Mouse (Mus musculus): Measurements from ENCODE around the gene Snrpa. TPM values are rescaled to one million over a fixed set of nuclear protein-coding genes. Genes with fewer than 3 reads are reported as not detected.
"Not testable (repeated sequence)": the region's sequence is repeated elsewhere in the genome, so short reads cannot be mapped to it uniquely, and the experiment has no call there.

The Snrpa gene
- polyA plus RNA-seq (2012; fragmentation: generic; extraction: Trizol), result 210 TPM
- long read RNA-seq, experiment 1, transcript Snrpa-202 (7 exons, 1,336 nt), result minor isoform, 33 of 138 reads
- long read RNA-seq, experiment 1, transcript Snrpa-201 (7 exons, 1,365 nt), result major isoform, 70 of 138 reads
- long read RNA-seq, experiment 1, transcript Snrpa-206 (6 exons, 1,288 nt), result minor isoform, 24 of 138 reads
- long read RNA-seq, experiment 1, partial matches to known transcripts, result 7 of 138 reads
- long read RNA-seq, experiment 1, other reads (novel, unspliced or antisense), result 3 of 138 reads
- long read RNA-seq, experiment 2, transcript Snrpa-206 (6 exons, 1,288 nt), result minor isoform, 22 of 208 reads
- long read RNA-seq, experiment 2, transcript Snrpa-202 (7 exons, 1,336 nt), result minor isoform, 64 of 208 reads
- long read RNA-seq, experiment 2, transcript Snrpa-201 (7 exons, 1,365 nt), result major isoform, 114 of 208 reads
- long read RNA-seq, experiment 2, partial matches to known transcripts, result 1 of 208 reads
- long read RNA-seq, experiment 2, other reads (novel, unspliced or antisense), result 6 of 208 reads

GRCm38 (mm10) chr7:27195681-27196611 is at the start of gene Snrpa, which contains the start of gene BC024978:
Snrpa (minus strand) TSS chr7:27196271.
BC024978 (plus strand) TSS chr7:27195781.
- peak within 1 kb of the TSS; percentile 88 for H3ac ChIP-seq (ENCODE audit: control insufficient read depth, insufficient read length, low read depth)
- H3K36me3 ChIP-seq (ENCODE audit: control insufficient read depth, insufficient read depth), result peaks cover 35% of the 10 kb centered on the region
- TF ChIP-seq CEBPB (IDR thresholded peaks at IDR 0.05; ENCODE audit: low read depth), result no peak
- TF ChIP-seq FOSL1 (IDR thresholded peaks at IDR 0.05; ENCODE audit: insufficient read depth, low read length, poor library complexity, severe bottlenecking), result no peak
- no peak for TF ChIP-seq MYOG (IDR thresholded peaks at IDR 0.05; ENCODE audit: control insufficient read depth, extremely low read depth, insufficient read length)
- no peak for TF ChIP-seq CTCF (IDR thresholded peaks at IDR 0.05; ENCODE audit: control insufficient read depth, insufficient read depth, insufficient read length)
- peak; percentile 87 for TF ChIP-seq MAX (IDR thresholded peaks at IDR 0.05)
- peak; percentile 99 for TF ChIP-seq USF1 (IDR thresholded peaks at IDR 0.05; ENCODE audit: low read depth)
- TF ChIP-seq MYOD1 (IDR thresholded peaks at IDR 0.05; ENCODE audit: control insufficient read depth, insufficient read length, low read depth), result peak; percentile 85
- peaks cover 50% of the 10 kb centered on the region for H3K79me2 ChIP-seq (ENCODE audit: control insufficient read depth, insufficient read depth)
- H3K4me3 ChIP-seq (ENCODE audit: insufficient read depth, poor library complexity, severe bottlenecking), result peak within 1 kb of the TSS; percentile 78
- H3K79me3 ChIP-seq (ENCODE audit: low read depth), result peaks cover 43% of the 10 kb centered on the region
- no peaks in the 10 kb centered on the region for H3K27me3 ChIP-seq (ENCODE audit: control insufficient read depth, insufficient read depth, insufficient read length)

- not testable (repeated sequence) for H3K79me2 ChIP-seq (ENCODE audit: control insufficient read depth, insufficient read depth); H3K27me3 ChIP-seq (ENCODE audit: control insufficient read depth, insufficient read depth, insufficient read length); H3K4me3 ChIP-seq (ENCODE audit: insufficient read depth, poor library complexity, severe bottlenecking); H3K79me3 ChIP-seq (ENCODE audit: low read depth); H3ac ChIP-seq (ENCODE audit: control insufficient read depth, insufficient read length, low read depth); H3K36me3 ChIP-seq (ENCODE audit: control insufficient read depth, insufficient read depth)
Measured at GRCm38 (mm10) chr7:27244088-27244487, 48.0 kb upstream of the Snrpa start.

GRCm38 (mm10) chr7:27243211-27243610 is 47.1 kb upstream of the Snrpa start:
- no peaks in the 10 kb centered on the region for H3K27me3 ChIP-seq (ENCODE audit: control insufficient read depth, insufficient read depth, insufficient read length)
- no peak overlapping the region for H3K4me3 ChIP-seq (ENCODE audit: insufficient read depth, poor library complexity, severe bottlenecking)
- no peak overlapping the region for H3ac ChIP-seq (ENCODE audit: control insufficient read depth, insufficient read length, low read depth)
- H3K36me3 ChIP-seq (ENCODE audit: control insufficient read depth, insufficient read depth), result no peaks in the 10 kb centered on the region
- no peaks in the 10 kb centered on the region for H3K79me3 ChIP-seq (ENCODE audit: low read depth)
- H3K79me2 ChIP-seq (ENCODE audit: control insufficient read depth, insufficient read depth), result no peaks in the 10 kb centered on the region
- TF ChIP-seq CEBPB (IDR thresholded peaks at IDR 0.05; ENCODE audit: low read depth), result no peak
- TF ChIP-seq USF1 (IDR thresholded peaks at IDR 0.05; ENCODE audit: low read depth), result no peak
- TF ChIP-seq FOSL1 (IDR thresholded peaks at IDR 0.05; ENCODE audit: insufficient read depth, low read length, poor library complexity, severe bottlenecking), result no peak
- TF ChIP-seq CTCF (IDR thresholded peaks at IDR 0.05; ENCODE audit: control insufficient read depth, insufficient read depth, insufficient read length), result no peak
- no peak for TF ChIP-seq MYOG (IDR thresholded peaks at IDR 0.05; ENCODE audit: control insufficient read depth, extremely low read depth, insufficient read length)
- no peak for TF ChIP-seq MYOD1 (IDR thresholded peaks at IDR 0.05; ENCODE audit: control insufficient read depth, insufficient read length, low read depth)
- TF ChIP-seq MAX (IDR thresholded peaks at IDR 0.05), result no peak

GRCm38 (mm10) chr7:27238568-27238967 is 42.5 kb upstream of the Snrpa start:
- Histone ChIP-seq H3K36me3 (ENCODE audit: control insufficient read depth, insufficient read depth) (no peaks in the 10 kb centered on the region), H3K4me3 (ENCODE audit: insufficient read depth, poor library complexity, severe bottlenecking) (no peak overlapping the region), H3K79me2 (ENCODE audit: control insufficient read depth, insufficient read depth) (no peaks in the 10 kb centered on the region), H3ac (ENCODE audit: control insufficient read depth, insufficient read length, low read depth) (no peak overlapping the region), H3K27me3 (ENCODE audit: control insufficient read depth, insufficient read depth, insufficient read length) (no peaks in the 10 kb centered on the region), H3K79me3 (ENCODE audit: low read depth) (no peaks in the 10 kb centered on the region)
- TF ChIP-seq FOSL1 (IDR thresholded peaks at IDR 0.05; ENCODE audit: insufficient read depth, low read length, poor library complexity, severe bottlenecking) (no peak), MYOD1 (IDR thresholded peaks at IDR 0.05; ENCODE audit: control insufficient read depth, insufficient read length, low read depth) (no peak), MAX (IDR thresholded peaks at IDR 0.05) (no peak), USF1 (IDR thresholded peaks at IDR 0.05; ENCODE audit: low read depth) (no peak), CTCF (IDR thresholded peaks at IDR 0.05; ENCODE audit: control insufficient read depth, insufficient read depth, insufficient read length) (no peak), CEBPB (IDR thresholded peaks at IDR 0.05; ENCODE audit: low read depth) (no peak), MYOG (IDR thresholded peaks at IDR 0.05; ENCODE audit: control insufficient read depth, extremely low read depth, insufficient read length) (no peak)

GRCm38 (mm10) chr7:27237527-27237926 is 41.5 kb upstream of the Snrpa start:
- H3K79me2 ChIP-seq (ENCODE audit: control insufficient read depth, insufficient read depth), result no peaks in the 10 kb centered on the region
- H3K27me3 ChIP-seq (ENCODE audit: control insufficient read depth, insufficient read depth, insufficient read length), result no peaks in the 10 kb centered on the region
- H3ac ChIP-seq (ENCODE audit: control insufficient read depth, insufficient read length, low read depth), result no peak overlapping the region
- H3K79me3 ChIP-seq (ENCODE audit: low read depth), result no peaks in the 10 kb centered on the region
- H3K36me3 ChIP-seq (ENCODE audit: control insufficient read depth, insufficient read depth), result no peaks in the 10 kb centered on the region
- TF ChIP-seq USF1 (IDR thresholded peaks at IDR 0.05; ENCODE audit: low read depth) (no peak), CEBPB (IDR thresholded peaks at IDR 0.05; ENCODE audit: low read depth) (no peak), FOSL1 (IDR thresholded peaks at IDR 0.05; ENCODE audit: insufficient read depth, low read length, poor library complexity, severe bottlenecking) (no peak), CTCF (IDR thresholded peaks at IDR 0.05; ENCODE audit: control insufficient read depth, insufficient read depth, insufficient read length) (no peak), MYOD1 (IDR thresholded peaks at IDR 0.05; ENCODE audit: control insufficient read depth, insufficient read length, low read depth) (no peak), MYOG (IDR thresholded peaks at IDR 0.05; ENCODE audit: control insufficient read depth, extremely low read depth, insufficient read length) (no peak), MAX (IDR thresholded peaks at IDR 0.05) (no peak)
- no peak overlapping the region for H3K4me3 ChIP-seq (ENCODE audit: insufficient read depth, poor library complexity, severe bottlenecking)
